Mouse (Mus musculus) common myeloid progenitor, adult 5-6 weeks (primary cell): ENCODE data around the gene Glycam1. TPM values are rescaled to one million over a fixed set of nuclear protein-coding genes. Genes with fewer than 3 reads are reported as not detected.

Source experiments
- ATAC-seq: replicated peaks from 2 replicates; pipeline ENCODE4 v1.8.0; 2016; ENCODE audit warnings: low read depth, mild to moderate bottlenecking, moderate TSS enrichment, inconsistent platforms; ENCODE audit not compliant: poor library complexity, severe bottlenecking
- total RNA-seq: library from RNA; stranded (forward); fragments of 200-1000, 187-1606 nt; gene quantifications from 2 replicates; pipeline ENCODE4 v1.2.3, GENCODE M21; 2017

Gene Glycam1
- total RNA-seq, 1 experiment from 2014 or later: not detected

DNA sequence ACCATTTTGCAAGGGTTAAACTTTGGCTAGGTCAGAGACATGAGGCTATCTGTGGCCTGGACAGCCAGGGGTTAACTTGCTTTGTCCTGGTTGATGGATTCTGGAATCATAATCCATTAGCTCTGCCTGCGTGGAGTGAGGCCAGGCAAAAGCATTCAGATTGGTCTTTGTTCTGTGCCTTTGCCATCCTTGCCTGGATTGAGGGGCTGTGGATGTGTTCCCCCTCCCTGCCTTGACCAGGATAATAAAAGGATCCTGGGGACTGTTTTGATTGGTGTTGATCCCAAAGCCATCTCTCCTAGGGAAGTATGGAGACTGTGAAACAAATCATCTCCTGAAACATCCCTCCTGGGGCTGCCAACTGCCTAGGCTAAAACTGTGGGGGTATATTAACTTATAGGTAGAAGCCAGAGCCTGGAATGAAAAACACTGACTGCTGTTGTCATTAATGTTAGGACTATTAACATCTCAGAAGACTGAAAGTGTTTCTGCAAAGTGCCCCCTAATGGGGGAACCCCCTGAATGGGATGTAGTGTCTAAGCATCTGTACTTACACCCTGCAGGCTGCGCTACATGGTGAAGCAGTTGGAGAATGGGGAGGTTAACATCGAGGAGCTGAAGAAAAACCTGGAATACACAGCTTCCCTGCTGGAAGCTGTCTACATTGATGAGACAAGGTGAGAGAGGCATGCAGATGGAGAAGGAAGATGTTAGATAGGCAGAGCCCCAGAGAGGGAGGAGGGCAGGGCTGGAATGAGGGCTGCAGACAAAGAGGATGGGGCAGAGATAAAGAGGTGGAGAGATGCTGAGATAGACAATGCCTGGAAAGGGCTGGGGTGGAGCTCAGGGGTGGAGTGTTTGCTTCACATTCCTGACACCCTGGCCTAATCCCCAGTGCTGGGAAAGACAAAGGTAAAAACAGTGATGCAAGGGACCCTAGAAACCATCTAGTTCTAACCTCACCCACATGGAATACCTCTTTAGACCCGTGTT is 45.2 kb downstream of the Glycam1 start:
- no peak for ATAC-seq

DNA sequence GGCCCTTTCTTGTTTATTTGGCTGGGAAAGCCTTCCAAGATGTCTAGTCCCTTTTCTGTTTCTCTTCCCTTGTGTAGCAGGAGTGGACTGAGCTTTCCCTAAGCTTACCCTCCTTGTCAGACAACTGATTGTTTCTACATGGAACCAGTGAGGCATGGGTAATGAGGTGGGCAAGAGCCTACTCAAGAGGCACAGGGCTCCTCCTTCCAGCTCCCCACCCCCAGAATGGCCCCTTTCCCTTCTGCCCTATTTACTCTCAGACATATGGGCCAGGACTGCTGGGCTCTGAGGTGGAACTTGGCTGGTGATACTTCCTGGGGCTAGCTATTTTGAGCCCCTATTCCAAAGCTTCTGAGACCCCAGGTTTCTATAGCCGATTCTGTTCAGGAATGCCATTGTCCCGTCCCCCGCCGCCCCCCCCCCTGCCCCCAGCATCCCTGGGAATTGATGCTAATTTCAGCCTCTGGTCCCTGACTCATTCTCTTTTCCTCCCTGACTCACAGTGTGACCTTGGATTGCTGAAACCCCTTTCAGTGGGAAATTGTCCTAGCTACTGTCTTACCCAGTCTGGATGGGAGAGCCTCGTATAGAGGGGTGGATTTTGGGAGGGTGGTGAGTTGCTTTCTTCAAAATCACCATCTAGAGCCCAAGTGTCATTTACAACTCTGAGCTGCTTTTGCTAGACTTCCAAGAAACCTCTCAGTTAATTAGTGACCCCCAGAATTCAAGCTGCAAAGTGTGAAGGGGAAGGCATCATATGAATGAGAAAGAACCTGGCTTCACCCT is 46.1 kb downstream of the Glycam1 start:
- ATAC-seq: no peak

DNA sequence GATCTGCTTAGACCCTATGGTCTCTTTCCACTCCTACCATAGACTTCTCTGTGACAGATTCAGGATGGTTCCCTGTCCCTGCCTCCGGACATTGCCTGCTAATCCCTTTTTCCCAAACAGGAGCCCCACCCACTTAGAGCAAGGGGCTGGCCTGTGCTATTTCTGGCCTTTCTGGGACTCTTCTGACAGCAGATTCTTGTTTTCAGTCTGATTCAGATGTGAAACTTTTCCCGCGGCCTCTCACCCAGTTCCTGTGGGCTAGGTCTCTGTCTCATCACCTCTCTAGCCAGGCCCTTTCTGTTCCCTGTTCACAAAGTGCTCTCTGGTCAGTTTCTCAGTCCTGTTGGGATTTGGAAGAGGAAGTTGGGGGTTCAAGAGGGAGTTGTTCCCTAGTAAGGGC is 50.0 kb downstream of the Glycam1 start:
- no peak for ATAC-seq

DNA sequence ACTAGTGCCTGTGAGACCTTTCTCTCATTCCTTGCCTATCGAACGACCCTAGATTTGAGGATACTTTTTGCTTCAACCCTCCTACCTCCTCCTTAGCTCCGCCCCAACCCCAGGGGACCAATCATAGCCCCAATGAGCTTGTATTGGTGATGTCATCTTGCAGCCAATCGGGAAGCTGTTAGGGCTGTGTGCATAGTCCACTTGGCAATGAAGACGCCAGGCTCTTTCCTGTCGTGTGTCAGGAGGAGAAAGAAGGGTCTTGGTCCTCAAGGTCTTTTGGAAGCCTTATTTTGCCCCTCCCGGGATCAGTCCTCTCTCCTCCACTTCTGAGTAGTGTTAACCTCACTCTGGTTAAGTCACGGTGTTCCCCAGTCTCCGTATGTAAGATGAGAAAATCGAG is 50.8 kb downstream of the Glycam1 start:
- peak; percentile 92 for ATAC-seq

DNA sequence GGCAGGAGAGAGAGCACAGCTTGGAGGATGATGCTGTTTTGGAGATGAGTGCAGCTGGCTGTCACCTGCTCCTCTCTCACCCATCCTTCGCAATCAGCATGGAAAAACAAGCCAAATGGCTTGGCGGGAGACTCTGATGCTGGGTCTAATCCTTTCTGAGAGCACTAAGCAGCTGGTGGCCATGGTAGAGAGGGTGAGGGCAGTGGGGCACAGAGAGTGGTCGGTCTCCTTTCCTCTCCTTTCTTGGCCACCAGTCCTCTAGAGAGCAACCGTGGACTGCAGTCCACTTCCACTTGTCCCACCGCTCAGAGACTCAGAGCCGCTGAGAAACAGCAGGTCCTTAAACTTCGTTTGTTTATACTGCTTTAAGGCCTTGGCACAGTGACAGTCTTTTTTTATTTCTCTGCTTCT is 51.3 kb downstream of the Glycam1 start:
- ATAC-seq: no peak

Other genes starting within 250 kb of the Glycam1 start
- gene Zfp385a, start 225.0 kb downstream of the Glycam1 start, total RNA-seq: 3.9 and 6.0 TPM in 2 replicates
- 13.4 and 17.7 TPM in 2 replicates for gene Itga5, start 198.3 kb downstream of the Glycam1 start, total RNA-seq
- gene Gtsf1, start 134.6 kb downstream of the Glycam1 start, total RNA-seq: not detected in 2 replicates
- not detected in 2 replicates for gene Gtsf2, start 116.6 kb downstream of the Glycam1 start, total RNA-seq
- 86.4 and 101 TPM in 2 replicates for gene Nckap1l, start 111.3 kb downstream of the Glycam1 start, total RNA-seq
- gene Pde1b, start 62.0 kb downstream of the Glycam1 start, total RNA-seq: 0.19 and 2.2 TPM in 2 replicates
- gene Ppp1r1a, start 27.1 kb downstream of the Glycam1 start, total RNA-seq: not detected in 2 replicates
- not detected in 2 replicates for gene Mucl1, start 190.4 kb upstream of the Glycam1 start, total RNA-seq